Mouse (Mus musculus): ENCODE data around the gene Fgf14.
"Not testable (repeated sequence)": the region's sequence is repeated elsewhere in the genome, so short reads cannot be mapped to it uniquely, and the experiment has no call there.

The Fgf14 gene

GRCm38 (mm10) chr14:124474066-124474667 is 202.8 kb downstream of the Fgf14 start:
- DNase-seq (ENCODE audit: low read depth, low spot score): no peak

DNA sequence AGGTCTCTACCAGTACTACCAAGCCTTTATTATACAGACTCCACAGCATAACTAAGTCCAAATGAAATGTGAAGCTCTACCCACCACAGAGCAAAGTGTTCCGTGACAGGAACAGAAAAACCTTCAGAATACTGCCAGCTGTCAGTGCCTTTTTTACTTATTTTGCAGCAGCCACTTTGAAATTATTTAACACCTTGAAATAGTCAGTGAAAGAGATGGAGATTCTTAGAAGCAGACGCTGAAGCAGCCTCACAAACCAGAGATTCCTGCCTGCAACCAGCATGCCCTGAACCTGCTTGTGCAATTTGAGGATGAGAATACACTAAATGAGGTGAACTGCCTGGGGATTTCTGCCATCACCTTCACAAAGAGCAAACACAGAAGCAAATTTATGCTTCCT is 206.0 kb downstream of the Fgf14 start:
- DNase-seq (ENCODE audit: low read depth, low spot score): no peak

GRCm38 (mm10) chr14:124455120-124455519 is 221.8 kb downstream of the Fgf14 start:
- DNase-seq (ENCODE audit: low read depth, low spot score): no peak

- no peak for DNase-seq (ENCODE audit: low read depth, low spot score)
Measured at GRCm38 (mm10) chr14:124446096-124446840, 230.7 kb downstream of the Fgf14 start.

DNA sequence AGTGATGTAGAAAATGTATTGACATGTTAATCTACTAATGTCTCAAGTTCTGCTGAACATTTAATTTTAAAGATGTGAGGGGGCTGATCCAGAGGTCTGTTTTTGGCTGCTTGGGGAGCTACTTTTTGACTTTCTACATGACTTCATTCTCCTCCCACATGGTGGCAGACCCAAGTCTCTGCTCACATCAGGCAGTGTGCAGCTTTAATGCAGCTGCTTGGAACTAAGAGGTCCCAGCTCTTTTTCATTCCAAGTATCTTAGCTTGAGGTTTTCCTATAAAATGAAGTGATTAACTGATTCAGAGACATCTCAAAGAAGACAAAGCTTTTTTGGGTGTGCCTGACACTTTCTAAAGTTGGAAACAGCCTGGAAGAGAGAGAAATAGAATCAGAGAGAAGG is 232.1 kb downstream of the Fgf14 start:
- DNase-seq (ENCODE audit: low read depth, low spot score): no peak

DNA sequence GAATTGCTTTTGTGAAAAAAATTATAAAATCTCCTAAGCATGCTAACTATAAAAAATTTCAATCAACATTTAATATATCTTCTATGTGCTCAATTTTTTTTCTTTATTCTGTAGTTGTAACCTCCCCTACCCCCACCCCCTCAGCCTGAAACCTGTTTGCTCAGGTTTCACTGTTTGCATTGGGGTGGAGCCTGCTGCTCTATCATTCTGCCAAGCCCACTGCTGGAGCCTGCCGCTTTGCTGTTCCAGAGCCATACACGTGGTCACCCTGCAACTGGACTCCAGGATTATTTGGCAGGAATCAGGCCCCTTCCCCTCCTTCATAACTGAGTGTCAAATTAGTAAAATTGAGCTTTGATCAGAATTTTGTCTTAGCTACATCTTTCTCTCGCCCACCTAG is 237.6 kb downstream of the Fgf14 start:
- DNase-seq (ENCODE audit: low read depth, low spot score): not testable (repeated sequence)

DNA sequence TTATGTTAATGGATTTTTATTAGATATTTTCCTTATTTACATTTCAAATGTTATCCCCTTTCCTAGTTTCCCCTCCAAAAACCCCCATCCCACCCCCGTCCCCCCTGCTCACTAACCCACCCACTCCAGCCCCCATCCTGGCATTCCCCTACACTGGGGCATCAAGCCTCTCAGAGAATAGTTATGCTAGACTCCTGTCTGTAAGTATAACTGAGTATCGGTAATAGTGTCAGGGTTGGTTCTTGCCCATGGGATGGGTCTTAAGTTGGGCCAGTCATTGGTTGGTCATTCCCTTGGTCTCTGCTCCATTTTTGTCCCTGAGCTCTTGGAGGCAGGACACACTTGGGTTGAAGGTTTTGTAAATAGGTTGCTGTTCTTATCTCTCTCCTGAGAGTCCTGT is 265.0 kb downstream of the Fgf14 start:
- no peak for DNase-seq (ENCODE audit: low read depth, low spot score)

GRCm38 (mm10) chr14:124410945-124411344 is 266.0 kb downstream of the Fgf14 start:
- DNase-seq (ENCODE audit: low read depth, low spot score): peak; percentile 36

DNA sequence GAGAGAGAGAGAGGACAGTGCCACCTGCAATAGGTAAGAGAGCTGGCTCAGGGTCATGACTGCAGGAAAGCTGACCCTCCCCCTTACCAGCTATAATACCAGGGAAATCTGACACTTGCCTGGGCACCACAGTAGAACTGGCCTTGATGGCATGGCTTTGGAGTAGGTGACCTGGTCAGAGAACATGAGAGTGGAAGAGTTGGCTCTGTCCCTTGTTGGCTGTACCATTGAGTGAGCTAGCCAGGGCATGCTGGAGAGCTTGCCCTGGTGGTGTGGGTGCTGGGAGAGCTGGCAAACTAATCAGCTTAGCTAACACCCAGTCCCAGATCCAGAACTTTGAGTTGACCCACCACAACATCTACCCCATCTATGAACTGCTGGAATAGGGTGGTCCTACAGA is 348.5 kb downstream of the Fgf14 start:
- DNase-seq (ENCODE audit: low read depth, low spot score): no peak

DNA sequence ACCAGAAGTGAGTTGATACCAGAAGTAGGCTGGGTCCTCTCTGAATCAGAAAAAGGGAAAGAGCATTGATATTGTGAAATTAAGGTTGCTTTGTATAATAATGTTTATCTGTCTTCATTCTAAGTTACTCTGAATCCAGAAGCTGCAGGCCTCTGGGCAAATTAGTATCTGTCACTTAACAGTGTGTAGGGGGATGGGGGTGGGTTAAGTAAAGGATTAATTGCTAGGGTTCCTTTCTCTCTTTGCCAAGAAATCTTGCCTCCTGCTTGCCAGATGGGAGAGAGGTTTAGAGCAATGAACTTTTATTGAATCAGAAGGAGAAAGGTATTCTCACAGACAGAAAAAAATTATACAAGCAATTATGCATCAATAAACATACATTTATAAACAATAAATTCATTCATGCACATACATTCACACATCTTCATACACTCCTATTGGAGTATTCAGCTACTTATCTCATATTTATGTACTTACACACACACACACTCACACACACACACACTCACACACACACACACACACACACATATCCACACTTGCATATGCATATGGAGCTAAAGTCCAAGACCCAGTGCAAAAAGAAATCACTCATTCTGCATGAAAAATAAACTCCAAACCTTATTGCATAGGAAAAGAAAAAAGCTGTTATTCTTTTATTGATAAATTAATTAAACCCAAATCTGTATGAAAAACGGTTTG is 357.8 kb downstream of the Fgf14 start:
- no peak for DNase-seq (ENCODE audit: low read depth, low spot score)

- DNase-seq (ENCODE audit: low read depth, low spot score): no peak
Measured at GRCm38 (mm10) chr14:124315513-124315912, 361.4 kb downstream of the Fgf14 start.

DNA sequence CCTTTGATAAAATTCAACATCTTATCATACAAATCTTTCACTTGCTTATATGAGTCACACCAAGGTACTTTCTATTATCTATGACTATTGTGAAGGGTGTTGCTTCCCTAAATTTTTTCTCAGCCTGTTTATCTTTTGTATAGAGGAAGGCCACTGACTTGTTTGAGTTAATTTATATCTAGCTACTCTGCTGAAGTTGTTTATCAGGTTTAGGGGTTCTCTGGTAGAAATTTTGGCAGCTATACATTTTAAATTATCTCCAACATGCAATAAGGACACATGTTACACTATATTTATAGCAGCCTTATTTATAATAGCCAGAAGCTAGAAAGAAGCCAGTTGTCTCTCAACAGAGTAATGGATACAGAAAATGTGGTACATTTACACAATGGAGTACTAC is 389.9 kb downstream of the Fgf14 start:
- DNase-seq (ENCODE audit: low read depth, low spot score): no peak

DNA sequence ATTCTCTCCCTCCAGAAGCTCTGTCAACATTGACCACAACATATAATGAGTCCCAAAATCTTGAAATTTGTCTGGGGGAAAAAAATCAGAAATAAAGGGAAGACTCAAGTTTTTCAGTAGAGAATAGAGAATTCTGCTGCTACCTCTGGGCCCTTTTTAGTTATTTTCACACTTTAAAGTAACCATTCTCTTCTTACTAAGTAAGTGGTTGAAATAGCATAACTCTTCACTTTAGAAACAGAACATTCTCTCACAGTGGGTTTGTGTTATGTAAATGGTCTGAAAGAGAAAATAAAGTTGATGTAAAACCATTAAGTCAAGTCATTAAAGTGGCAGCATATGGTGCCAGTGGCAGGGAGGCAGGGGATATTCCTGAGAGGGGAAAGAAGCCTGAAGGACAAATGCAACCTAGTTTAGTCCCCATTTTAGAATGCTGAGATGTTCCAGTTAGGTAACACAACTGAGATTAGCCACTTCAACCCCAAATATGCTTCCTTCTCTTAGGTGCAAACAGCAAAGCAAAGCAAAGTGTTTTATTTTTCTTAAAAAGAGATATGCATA is 398.5 kb downstream of the Fgf14 start:
- DNase-seq (ENCODE audit: low read depth, low spot score): no peak

DNA sequence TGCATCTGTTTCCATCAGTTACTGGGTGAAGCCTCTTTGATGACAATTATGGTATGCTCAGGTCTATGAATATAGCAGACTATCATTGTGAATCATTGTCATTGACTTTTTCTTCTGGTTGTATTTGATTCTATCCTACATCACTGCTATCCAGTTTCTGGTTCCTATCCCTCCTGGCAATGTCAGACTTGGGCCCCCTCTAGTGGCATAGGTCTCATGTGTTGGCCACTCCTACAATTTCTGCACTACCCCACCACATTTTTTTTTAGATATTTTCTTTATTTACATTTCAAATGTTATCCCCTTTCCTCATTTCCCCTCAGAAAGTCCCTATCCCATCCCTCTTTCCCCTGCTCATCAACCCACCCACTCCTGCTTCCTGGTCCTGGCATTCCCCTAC is 409.9 kb downstream of the Fgf14 start:
- no peak for DNase-seq (ENCODE audit: low read depth, low spot score)

DNA sequence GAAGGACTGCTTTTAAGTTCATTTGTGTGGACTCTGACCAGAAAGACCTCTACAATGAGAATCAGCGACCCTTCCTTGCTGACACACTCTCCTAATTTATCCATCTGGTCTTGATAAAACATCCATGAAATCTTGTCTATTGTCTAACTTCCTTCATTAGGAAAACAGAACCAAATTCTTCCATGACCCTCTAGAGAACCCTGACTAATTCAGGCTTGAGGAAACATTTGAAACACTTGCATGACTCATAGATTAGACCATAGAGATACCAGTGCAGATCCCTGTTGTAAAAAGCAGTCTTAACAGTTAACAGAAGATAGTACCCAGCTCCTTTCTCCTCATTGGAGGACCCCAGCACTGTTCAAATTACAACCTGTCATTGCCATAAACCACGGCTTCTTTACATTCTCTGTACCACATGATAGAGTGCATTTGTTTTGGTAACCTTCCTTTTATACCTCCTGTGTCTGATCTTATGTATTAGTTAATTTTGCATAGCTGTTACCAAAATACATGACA is 412.3 kb downstream of the Fgf14 start:
- no peak for DNase-seq (ENCODE audit: low read depth, low spot score)

DNA sequence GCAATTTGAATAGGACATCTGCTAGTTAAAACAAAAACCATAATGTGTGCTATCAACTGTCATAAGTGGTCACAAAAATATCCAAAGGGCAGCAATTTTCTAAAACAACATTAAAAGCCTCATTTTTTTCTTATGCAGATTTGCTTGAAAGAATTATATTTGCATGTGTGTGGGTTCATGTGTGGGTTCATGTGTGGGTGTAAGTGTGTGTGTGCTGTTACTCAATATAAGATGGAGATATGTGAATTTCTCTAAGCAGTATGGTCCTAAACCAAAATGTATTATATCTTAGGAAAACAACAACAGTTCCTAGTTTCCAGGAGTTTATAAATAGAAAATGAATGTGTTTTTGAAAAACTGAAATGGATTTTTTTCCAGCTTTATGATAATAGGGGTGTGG is 413.7 kb downstream of the Fgf14 start:
- no peak for DNase-seq (ENCODE audit: low read depth, low spot score)

DNA sequence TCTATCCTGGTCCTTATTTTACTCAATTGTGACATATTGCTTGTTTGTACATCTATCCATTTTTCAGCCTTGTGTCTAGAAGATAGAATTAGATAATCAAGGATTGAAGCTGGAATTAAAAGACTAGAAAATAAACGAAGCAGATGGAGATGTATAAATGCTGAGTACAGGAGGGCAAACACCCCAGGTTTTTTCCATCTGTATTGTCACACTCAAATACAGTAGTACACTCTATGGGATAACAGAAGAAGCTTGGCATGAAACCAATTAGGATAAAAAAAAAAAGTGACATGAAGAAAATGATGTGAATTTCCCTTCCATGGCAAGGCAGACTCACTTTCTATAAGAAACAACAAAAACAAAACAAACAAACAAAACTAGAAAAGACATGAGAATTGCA is 429.4 kb downstream of the Fgf14 start:
- no peak for DNase-seq (ENCODE audit: low read depth, low spot score)

DNA sequence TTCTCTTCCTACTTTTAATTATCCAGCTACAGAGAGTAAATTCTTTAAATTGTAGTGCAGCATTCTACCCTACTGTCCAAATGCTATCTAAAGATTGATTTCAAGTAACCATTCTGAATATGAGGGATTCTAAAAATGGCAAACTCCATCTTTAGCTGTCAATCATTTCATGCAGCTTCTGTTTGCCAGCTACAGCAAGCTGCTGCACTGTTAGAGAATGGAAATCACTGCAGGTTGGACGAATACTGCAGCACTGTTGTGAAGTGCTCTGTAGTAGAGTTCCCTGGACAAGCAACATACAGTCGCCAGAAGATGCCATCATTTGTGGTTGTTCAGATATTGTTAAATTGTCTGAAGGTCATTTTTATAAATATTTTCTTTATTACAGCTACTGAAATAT is 453.5 kb downstream of the Fgf14 start:
- DNase-seq (ENCODE audit: low read depth, low spot score): no peak

DNA sequence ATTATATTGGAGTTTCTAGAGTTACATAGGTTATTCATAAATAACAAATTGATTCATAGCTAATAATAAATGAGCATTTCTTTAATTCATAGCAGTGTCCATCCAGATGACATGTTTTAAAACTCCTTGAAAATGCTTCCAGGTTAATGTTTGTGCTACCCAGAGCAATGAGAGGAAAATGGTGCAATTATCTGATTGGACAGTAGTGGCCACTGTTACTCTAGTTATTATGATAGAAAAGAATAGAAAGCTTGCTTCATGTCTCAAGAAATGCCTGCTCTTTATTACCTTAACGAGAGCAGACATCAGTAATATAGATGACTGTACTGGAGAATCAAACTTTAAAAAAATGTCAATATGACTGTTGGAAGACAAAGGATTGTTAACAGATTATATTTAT is 454.5 kb downstream of the Fgf14 start:
- DNase-seq (ENCODE audit: low read depth, low spot score): peak; percentile 5

DNA sequence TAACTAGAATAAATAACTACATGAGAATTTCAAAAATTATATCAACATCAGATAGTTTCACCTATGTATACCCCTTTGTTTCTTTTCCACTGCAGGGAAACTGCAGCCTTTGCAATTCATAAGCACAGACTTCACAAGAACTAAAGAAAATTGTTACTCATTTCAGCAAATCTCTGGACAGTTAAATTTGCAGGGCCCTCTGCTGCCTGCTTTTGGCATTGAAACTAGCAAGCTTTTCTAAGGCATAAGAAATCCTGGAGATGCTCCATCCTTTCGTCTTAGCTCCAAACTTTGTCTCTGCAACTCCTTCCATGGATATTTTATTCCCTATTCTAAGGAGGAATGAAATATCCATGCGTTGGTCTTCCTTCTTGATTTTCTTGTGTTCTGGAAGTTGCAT is 455.9 kb downstream of the Fgf14 start:
- no peak for DNase-seq (ENCODE audit: low read depth, low spot score)

DNA sequence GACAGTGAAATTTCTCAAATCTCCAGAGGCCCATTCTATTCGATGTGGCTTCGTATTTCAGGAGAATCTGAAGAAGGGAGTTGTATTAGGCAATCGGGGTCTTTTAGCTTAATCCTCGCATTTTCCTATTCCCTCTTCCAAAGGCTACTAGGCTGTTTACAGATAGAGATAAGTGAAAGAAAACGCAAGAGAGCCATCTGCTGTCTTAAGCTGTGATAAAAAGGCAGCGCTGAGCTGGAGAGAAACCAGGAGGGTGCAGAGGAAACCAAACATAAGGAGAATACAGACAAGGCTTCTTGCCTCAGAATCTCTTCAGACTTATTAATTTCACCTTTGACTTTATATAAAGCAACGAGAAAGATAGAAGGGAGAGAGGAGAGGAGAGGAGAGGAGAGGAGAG is 481.1 kb downstream of the Fgf14 start:
- no peak for DNase-seq (ENCODE audit: low read depth, low spot score)

- DNase-seq (ENCODE audit: low read depth, low spot score): peak; percentile 18
Measured at GRCm38 (mm10) chr14:124195331-124195730, 481.6 kb downstream of the Fgf14 start.

DNA sequence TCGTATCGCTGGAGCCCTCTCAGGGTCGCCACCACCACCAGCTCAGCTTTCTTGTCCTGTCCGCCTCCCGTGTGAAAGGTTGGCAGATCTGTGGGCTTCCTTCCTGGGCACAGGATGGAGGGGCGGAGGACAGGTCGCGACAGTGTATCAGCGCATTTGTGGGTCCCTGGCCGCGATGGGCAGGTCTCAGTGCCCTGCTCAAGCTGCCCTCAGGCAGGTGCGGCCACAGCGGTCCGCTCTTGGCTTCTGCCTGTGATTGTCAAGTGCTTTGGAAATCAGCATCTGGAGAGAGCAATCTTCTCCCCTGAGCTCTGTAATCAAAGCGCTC is 484.1 kb downstream of the Fgf14 start:
- DNase-seq (ENCODE audit: low read depth, low spot score): no peak

All from forelimb bud, embryonic 11.5 days (tissue).